Mouse (Mus musculus): ENCODE data around the gene Tubg2.

GRCm38 (mm10) chr11:101180261-101180660 is 24.6 kb downstream of the Tubg2 start:
- no peak for TF ChIP-seq POLR2A (IDR thresholded peaks at IDR 0.05; ENCODE audit: low read depth, low read length)
- no peak for TF ChIP-seq CTCF (conservative IDR thresholded peaks at IDR 0.05; ENCODE audit: insufficient read depth, insufficient read length, low read depth, low read length)
